Mouse (Mus musculus) lung, postnatal 0 days (tissue): ENCODE data around the gene Olfr985. TPM values are rescaled to one million over a fixed set of nuclear protein-coding genes. Genes with fewer than 3 reads are reported as not detected.

Experiments
- ATAC-seq: fragments of 200-750 bp; cut with Nextera tagmentation; 2 replicates; pipeline ENCODE4 v1.8.0; 2017; ENCODE audit warnings: moderate library complexity
- DNase-seq: peaks from one replicate; pipeline ENCODE4 v3.0.0-alpha.2; 2016; ENCODE audit warnings: low spot score
- H3K27ac ChIP-seq: fragments of 300-500 bp; sonication (generic); 2 replicates; pipeline ENCODE4 v1.5.1; 2014; ENCODE audit warnings: antibody characterized with exemption, mild to moderate bottlenecking, low read length, mixed read lengths
- H3K27me3 ChIP-seq: fragments of 300-500 bp; sonication (generic); replicated peaks from 2 replicates; pipeline ENCODE4 v1.6.1; 2014; ENCODE audit warnings: low read length, mixed read lengths; ENCODE audit not compliant: insufficient read depth
- H3K36me3 ChIP-seq: fragments of 300-500 bp; sonication (generic); 2 replicates; pipeline ENCODE4 v1.6.1; 2014; ENCODE audit warnings: low read length, mixed read lengths; ENCODE audit not compliant: insufficient read depth
- H3K4me1 ChIP-seq: fragments of 300-500 bp; sonication (generic); 2 replicates; pipeline ENCODE4 v1.6.1; 2014; ENCODE audit warnings: antibody characterized with exemption, low read depth, low read length, mixed read lengths; ENCODE audit not compliant: insufficient read depth
- H3K4me2 ChIP-seq: fragments of 300-500 bp; sonication (generic); replicated peaks from 2 replicates; pipeline ENCODE4 v1.6.1; 2014; ENCODE audit warnings: low read depth, mild to moderate bottlenecking, low read length, moderate library complexity, mixed read lengths
- H3K4me3 ChIP-seq: fragments of 300-500 bp; sonication (generic); 2 replicates; pipeline ENCODE4 v1.5.1; 2014; ENCODE audit warnings: low read depth, low read length
- H3K9ac ChIP-seq: fragments of 300-500 bp; sonication (generic); replicated peaks from 2 replicates; pipeline ENCODE4 v1.6.1; 2014; ENCODE audit warnings: low read depth, mild to moderate bottlenecking
- H3K9me3 ChIP-seq: fragments of 300-500 bp; sonication (generic); 2 replicates; pipeline ENCODE4 v1.6.1; 2016; ENCODE audit warnings: low read length, mixed read lengths
- CTCF ChIP-seq: IDR thresholded peaks from 2 replicates; pipeline ENCODE4 v1.5.1; 2016; ENCODE audit warnings: antibody characterized with exemption, mild to moderate bottlenecking
- EP300 ChIP-seq: IDR thresholded peaks from 2 replicates; pipeline ENCODE4 v1.6.1; 2016; ENCODE audit warnings: antibody characterized with exemption, mild to moderate bottlenecking, control low read depth
- WGBS: fragments of 180-500 bp; shearing (Covaris S2); extraction: QIAGEN DNeasy Blood & Tissue Kit; methylation state at CpG from one replicate; pipeline ENCODE4 v1.1.7; 2014; 5-methylcytosine and 5-hydroxymethylcytosine counted together
- polyA plus RNA-seq: library from polyadenylated mRNA; unstranded; fragments of >200 nt; fragmentation: Nextera tagmentation; extraction: Ambion mirVana; gene quantifications from 2 replicates; pipeline ENCODE4 v1.2.1, GENCODE M21; 2015

Olfr985 gene
- polyA plus RNA-seq, 1 experiment from 2014 or later, result not detected

GRCm38 (mm10) chr9:40093495-40093894 lies 36.5 kb downstream of the Olfr985 start, which contains the start of gene Olfr983:
TSS of gene Olfr983 (minus strand) at chr9:40093595.
- H3K36me3 ChIP-seq, result no peaks in the 10 kb centered on the region
- H3K27me3 ChIP-seq, result no peaks in the 10 kb centered on the region
- H3K4me1 ChIP-seq, result no peaks in the 10 kb centered on the region
- H3K4me2 ChIP-seq, result no peak within 1 kb of the TSS
- H3K9me3 ChIP-seq, result no peaks in the 10 kb centered on the region
- DNase-seq (no peak), ATAC-seq (no peak)
- H3K4me3 ChIP-seq, result no peak within 1 kb of the TSS
- H3K9ac ChIP-seq, result no peak within 1 kb of the TSS
- TF ChIP-seq CTCF (no peak), EP300 (no peak)
- 66% methylated on average over 2 of the region's 2 CpGs for WGBS
- H3K27ac ChIP-seq, result no peak within 1 kb of the TSS

Other genes starting within 250 kb of the Olfr985 start
- not detected in 2 replicates for gene Olfr229, start 222.8 kb downstream of the Olfr985 start, polyA plus RNA-seq
- gene Olfr974, start 192.7 kb downstream of the Olfr985 start, polyA plus RNA-seq, result not detected in 2 replicates
- gene Olfr975, start 178.1 kb downstream of the Olfr985 start, polyA plus RNA-seq, result not detected in 2 replicates
- gene Olfr976, start 169.1 kb downstream of the Olfr985 start, polyA plus RNA-seq, result not detected in 2 replicates
- not detected in 2 replicates for gene Olfr978, start 138.1 kb downstream of the Olfr985 start, polyA plus RNA-seq
- not detected in 2 replicates for gene Olfr979, start 126.7 kb downstream of the Olfr985 start, polyA plus RNA-seq
- not detected in 2 replicates for gene Olfr980, start 120.6 kb downstream of the Olfr985 start, polyA plus RNA-seq
- gene Olfr981, start 108.7 kb downstream of the Olfr985 start, polyA plus RNA-seq, result not detected in 2 replicates
- gene Olfr982, start 56.4 kb downstream of the Olfr985 start, polyA plus RNA-seq, result not detected in 2 replicates
- gene Olfr983, start 36.6 kb downstream of the Olfr985 start, polyA plus RNA-seq, result not detected in 2 replicates
- gene Olfr984, start 16.0 kb downstream of the Olfr985 start, polyA plus RNA-seq, result not detected in 2 replicates
- gene Tmem225, start 17.9 kb upstream of the Olfr985 start, polyA plus RNA-seq, result not detected in 2 replicates
- gene Olfr986, start 50.7 kb upstream of the Olfr985 start, polyA plus RNA-seq, result not detected in 2 replicates
- gene Zfp202, start 62.1 kb upstream of the Olfr985 start, polyA plus RNA-seq, result 1.3 and 1.7 TPM in 2 replicates
- 37.6 and 46.9 TPM in 2 replicates for gene Scn3b, start 139.0 kb upstream of the Olfr985 start, polyA plus RNA-seq